Mouse (Mus musculus) limb, embryonic 13.5 days (tissue): ENCODE data around the gene Tnfrsf14. TPM values are rescaled to one million over a fixed set of nuclear protein-coding genes. Genes with fewer than 3 reads are reported as not detected.

Experiments used
- ATAC-seq: fragments of 200-750 bp; cut with Nextera tagmentation; 2 replicates; pipeline ENCODE4 v1.8.0; 2017; ENCODE audit warnings: low read depth, moderate number of reproducible peaks, moderate TSS enrichment; ENCODE audit not compliant: low FRiP score
- H3K27ac ChIP-seq: fragments of 300-500 bp; sonication (generic); 2 replicates; pipeline ENCODE4 v1.5.1; 2015; ENCODE audit warnings: inconsistent platforms, mild to moderate bottlenecking, moderate library complexity
- H3K27me3 ChIP-seq: fragments of 300-500 bp; sonication (generic); 2 replicates; pipeline ENCODE4 v1.6.1; 2015; ENCODE audit warnings: mild to moderate bottlenecking, inconsistent platforms
- H3K36me3 ChIP-seq: fragments of 300-500 bp; sonication (generic); 2 replicates; pipeline ENCODE4 v1.6.1; 2015; ENCODE audit warnings: inconsistent platforms, mild to moderate bottlenecking, moderate library complexity
- H3K4me1 ChIP-seq: fragments of 300-500 bp; sonication (generic); 2 replicates; pipeline ENCODE4 v1.6.1; 2015; ENCODE audit warnings: inconsistent platforms
- H3K4me2 ChIP-seq: fragments of 300-500 bp; sonication (generic); replicated peaks from 2 replicates; pipeline ENCODE4 v1.6.1; 2015; ENCODE audit warnings: inconsistent platforms, mild to moderate bottlenecking, moderate library complexity
- H3K4me3 ChIP-seq: fragments of 300-500 bp; sonication (generic); 2 replicates; pipeline ENCODE4 v1.5.1; 2015; ENCODE audit warnings: moderate library complexity, mild to moderate bottlenecking, inconsistent platforms
- H3K9ac ChIP-seq: fragments of 300-500 bp; sonication (generic); 2 replicates; pipeline ENCODE4 v1.6.1; 2015; ENCODE audit warnings: mild to moderate bottlenecking, inconsistent platforms
- H3K9me3 ChIP-seq: fragments of 300-500 bp; sonication (generic); 2 replicates; pipeline ENCODE4 v1.6.1; 2016; ENCODE audit warnings: inconsistent platforms
- WGBS: fragments of 180-500 bp; shearing (Covaris S2); methylation state at CpG from one replicate; pipeline ENCODE4 v1.1.7; 2015; 5-methylcytosine and 5-hydroxymethylcytosine counted together
- polyA plus RNA-seq: library from polyadenylated mRNA; unstranded; fragments of >200 nt; fragmentation: Nextera tagmentation; extraction: Ambion mirVana; gene quantifications from 2 replicates; pipeline ENCODE4 v1.2.1, GENCODE M21; 2015

The Tnfrsf14 gene
- polyA plus RNA-seq, 1 experiment from 2014 or later = 1.2 TPM

DNA sequence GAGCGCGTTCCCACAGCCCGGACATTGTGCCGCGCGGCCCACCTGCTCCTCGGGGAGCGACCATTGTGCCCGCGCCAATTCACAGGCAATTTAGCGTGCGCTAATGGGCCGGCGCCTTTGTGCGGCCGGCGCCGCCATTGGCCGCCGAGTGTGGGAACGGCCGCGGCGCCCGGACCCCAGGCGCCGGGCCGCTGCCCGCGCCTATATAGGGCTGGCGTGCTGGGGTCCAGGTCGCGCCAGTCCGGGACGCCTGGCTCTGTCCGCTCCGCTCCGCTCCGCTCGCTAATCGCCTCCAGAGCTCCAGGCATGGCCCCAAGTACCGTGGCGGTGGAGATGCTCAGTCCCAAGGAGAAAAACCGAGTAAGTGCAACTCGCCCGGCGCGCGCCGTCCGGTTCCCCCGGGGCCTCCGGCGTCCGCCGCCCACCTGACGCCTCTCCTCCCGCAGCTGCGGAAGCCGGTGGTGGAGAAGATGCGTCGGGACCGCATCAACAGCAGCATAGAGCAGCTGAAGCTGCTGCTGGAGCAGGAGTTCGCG is 32.4 kb upstream of the Tnfrsf14 start, which contains the start of gene Hes5:
Gene Hes5 (plus strand): TSS at position 234 of the 536 bp plus-strand sequence.
- no peak for ATAC-seq
- no peaks in the 10 kb centered on the region for H3K9me3 ChIP-seq
- no peaks in the 10 kb centered on the region for H3K36me3 ChIP-seq
- H3K27ac ChIP-seq = no peak within 1 kb of the TSS
- peak within 1 kb of the TSS; percentile 47 for H3K4me3 ChIP-seq
- H3K4me1 ChIP-seq = peaks cover 68% of the 10 kb centered on the region
- peak within 1 kb of the TSS; percentile 62 for H3K9ac ChIP-seq
- H3K27me3 ChIP-seq = peaks cover 75% of the 10 kb centered on the region
- WGBS = under 1% methylated on average over 65 of the region's 65 CpGs
- H3K4me2 ChIP-seq = peak within 1 kb of the TSS; percentile 82

DNA sequence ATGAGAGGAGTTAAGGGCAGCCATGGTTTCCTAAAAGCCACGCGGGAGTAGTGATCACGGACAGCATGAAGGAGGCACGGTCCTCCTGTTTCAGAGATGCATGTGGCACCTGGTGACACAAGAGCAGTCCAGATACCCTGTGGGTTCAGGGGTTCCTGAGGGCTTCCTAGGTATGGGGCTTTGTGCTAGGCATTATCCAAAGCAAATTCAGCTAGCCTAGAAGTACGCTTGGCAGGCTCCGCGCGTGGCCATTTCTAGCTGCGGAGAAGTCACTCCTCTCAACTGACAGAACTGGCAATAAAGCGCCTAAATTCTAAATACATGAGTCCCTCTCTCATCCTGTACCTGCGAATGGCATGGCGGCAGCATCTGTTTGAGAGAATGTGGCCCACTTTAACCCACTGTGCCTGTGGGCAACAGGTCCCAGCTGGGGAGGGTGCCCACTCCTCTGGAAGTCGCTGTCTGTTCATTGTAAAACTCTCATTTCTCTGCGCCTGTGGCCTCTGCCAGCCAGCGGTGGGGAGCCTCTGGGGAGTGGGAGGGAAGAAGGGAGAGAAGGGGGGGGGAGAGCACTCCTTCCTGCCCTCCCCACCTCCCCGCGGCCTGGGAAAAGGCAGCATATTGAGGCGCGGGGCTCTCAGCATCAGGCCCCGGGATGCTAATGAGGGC is 31.8 kb upstream of the Tnfrsf14 start:
- Histone ChIP-seq H3K4me1 (peaks cover 61% of the 10 kb centered on the region), H3K9ac (no peak overlapping the region; the same call in 1 of the 2 replicates)
- no peak for ATAC-seq

GRCm38 (mm10) chr4:154958621-154959020 is 30.3 kb upstream of the Tnfrsf14 start:
- Histone ChIP-seq H3K9ac (no peak overlapping the region), H3K4me1 (peaks cover 57% of the 10 kb centered on the region), H3K27ac (no peak overlapping the region), H3K27me3 (peaks cover 94% of the 10 kb centered on the region), H3K36me3 (no peaks in the 10 kb centered on the region), H3K4me2 (peak overlapping the region; percentile 54), H3K4me3 (peak overlapping the region; percentile 20; the same call in 1 of the 2 replicates), H3K9me3 (no peaks in the 10 kb centered on the region)
- WGBS = 18% methylated on average over 8 of the region's 8 CpGs
- no peak for ATAC-seq

More for the DNA sequence above, 31.8 kb upstream of the Tnfrsf14 start:
- Histone ChIP-seq H3K4me3 (peak overlapping the region; percentile 47), H3K27ac (no peak overlapping the region), H3K27me3 (peaks cover 78% of the 10 kb centered on the region), H3K4me2 (peak overlapping the region; percentile 82), H3K36me3 (no peaks in the 10 kb centered on the region), H3K9me3 (no peaks in the 10 kb centered on the region)
- WGBS = 25% methylated on average over 20 of the region's 20 CpGs

GRCm38 (mm10) chr4:154958171-154958570 is 29.8 kb upstream of the Tnfrsf14 start:
- H3K9ac ChIP-seq = peak overlapping the region; percentile 39
- H3K4me1 ChIP-seq = peaks cover 54% of the 10 kb centered on the region
- H3K4me3 ChIP-seq = peak overlapping the region; percentile 20; the same call in 1 of the 2 replicates
- ATAC-seq = peak; percentile 71
- no peak overlapping the region; the same call in 1 of the 2 replicates for H3K27ac ChIP-seq
- H3K36me3 ChIP-seq = no peaks in the 10 kb centered on the region
- peaks cover 95% of the 10 kb centered on the region for H3K27me3 ChIP-seq
- WGBS = 1% methylated on average over 15 of the region's 15 CpGs
- no peaks in the 10 kb centered on the region for H3K9me3 ChIP-seq
- peak overlapping the region; percentile 54 for H3K4me2 ChIP-seq

- peak overlapping the region; percentile 54 for H3K4me2 ChIP-seq
- no peak for ATAC-seq
- H3K4me1 ChIP-seq = peaks cover 54% of the 10 kb centered on the region
- no peaks in the 10 kb centered on the region for H3K36me3 ChIP-seq
- peaks cover 95% of the 10 kb centered on the region for H3K27me3 ChIP-seq
- WGBS = 56% methylated on average over 13 of the region's 13 CpGs
- H3K4me3 ChIP-seq = no peak overlapping the region
- H3K27ac ChIP-seq = no peak overlapping the region
- H3K9me3 ChIP-seq = no peaks in the 10 kb centered on the region
- H3K9ac ChIP-seq = no peak overlapping the region
Observed at GRCm38 (mm10) chr4:154957289-154957993, 29.1 kb upstream of the Tnfrsf14 start.

GRCm38 (mm10) chr4:154956604-154957003 is 28.2 kb upstream of the Tnfrsf14 start:
- no peak for ATAC-seq
- no peaks in the 10 kb centered on the region for H3K9me3 ChIP-seq
- 45% methylated on average over 9 of the region's 9 CpGs for WGBS
- no peak overlapping the region for H3K9ac ChIP-seq
- no peak overlapping the region for H3K4me2 ChIP-seq
- no peaks in the 10 kb centered on the region for H3K36me3 ChIP-seq
- peaks cover 95% of the 10 kb centered on the region for H3K27me3 ChIP-seq
- H3K27ac ChIP-seq = no peak overlapping the region
- H3K4me3 ChIP-seq = no peak overlapping the region
- H3K4me1 ChIP-seq = peaks cover 46% of the 10 kb centered on the region

GRCm38 (mm10) chr4:154952461-154953241 is 24.3 kb upstream of the Tnfrsf14 start:
- ATAC-seq = no peak
- 0 out of 2 replicates have a peak overlapping the region, but pooled peaks have one; percentile 9 for H3K4me2 ChIP-seq
- peak overlapping the region; percentile 31; the same call in 1 of the 2 replicates for H3K9ac ChIP-seq
- peaks cover 17% of the 10 kb centered on the region for H3K4me1 ChIP-seq
- H3K27me3 ChIP-seq = peaks cover 91% of the 10 kb centered on the region
- H3K27ac ChIP-seq = no peak overlapping the region
- WGBS = 2% methylated on average over 26 of the region's 26 CpGs
- no peak overlapping the region for H3K4me3 ChIP-seq
- H3K36me3 ChIP-seq = no peaks in the 10 kb centered on the region
- no peaks in the 10 kb centered on the region for H3K9me3 ChIP-seq

- H3K4me2 ChIP-seq = peak overlapping the region; percentile 32; the same call in 1 of the 2 replicates
- H3K36me3 ChIP-seq = no peaks in the 10 kb centered on the region
- peaks cover 65% of the 10 kb centered on the region for H3K27me3 ChIP-seq
- no peak overlapping the region for H3K27ac ChIP-seq
- H3K9ac ChIP-seq = peak overlapping the region; percentile 19; the same call in 1 of the 2 replicates
- 17% methylated on average over 16 of the region's 16 CpGs for WGBS
- no peak for ATAC-seq
- no peak overlapping the region for H3K4me3 ChIP-seq
- no peaks in the 10 kb centered on the region for H3K9me3 ChIP-seq
- peaks cover 23% of the 10 kb centered on the region for H3K4me1 ChIP-seq
Observed at GRCm38 (mm10) chr4:154949589-154949982, 21.2 kb upstream of the Tnfrsf14 start.

DNA sequence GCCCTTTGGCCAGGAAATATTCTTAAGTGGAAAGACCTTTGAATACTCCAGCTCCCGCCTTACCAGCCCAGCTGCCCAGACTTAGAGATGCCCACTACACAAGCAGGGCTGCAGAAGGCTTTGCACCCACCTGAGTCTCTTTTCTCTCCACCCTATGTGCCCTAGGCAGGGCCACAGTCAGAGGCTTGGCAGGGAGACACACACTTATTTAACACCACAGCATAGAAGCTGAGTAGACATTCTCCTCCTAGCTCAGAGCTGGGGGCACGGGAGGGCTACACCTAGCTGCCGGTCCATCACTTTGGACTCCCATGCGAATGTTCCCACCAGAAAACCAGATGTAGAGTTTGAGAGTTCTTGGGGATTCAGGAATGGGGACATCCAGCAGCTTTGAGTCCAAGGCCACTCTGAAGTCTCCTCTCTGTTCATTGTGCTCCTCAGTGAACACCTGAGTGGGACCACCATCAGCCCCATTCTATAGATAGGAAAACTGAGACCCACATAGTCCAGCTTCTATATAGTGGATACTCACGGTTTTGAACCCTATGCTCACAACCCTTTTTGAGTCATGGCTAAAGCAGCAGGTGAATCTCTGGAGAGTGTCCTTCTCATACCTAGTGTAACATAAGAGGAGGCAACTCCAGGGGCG is 20.7 kb upstream of the Tnfrsf14 start:
- no peaks in the 10 kb centered on the region for H3K9me3 ChIP-seq
- peak overlapping the region; percentile 32; the same call in 1 of the 2 replicates for H3K4me2 ChIP-seq
- peaks cover 23% of the 10 kb centered on the region for H3K4me1 ChIP-seq
- peaks cover 60% of the 10 kb centered on the region for H3K27me3 ChIP-seq
- H3K9ac ChIP-seq = no peak overlapping the region
- no peak overlapping the region for H3K4me3 ChIP-seq
- WGBS = 75% methylated on average over 6 of the region's 6 CpGs
- no peak for ATAC-seq
- H3K36me3 ChIP-seq = no peaks in the 10 kb centered on the region
- H3K27ac ChIP-seq = no peak overlapping the region

- Histone ChIP-seq H3K27ac (no peak overlapping the region), H3K4me3 (no peak overlapping the region), H3K36me3 (no peaks in the 10 kb centered on the region), H3K9ac (no peak overlapping the region), H3K9me3 (no peaks in the 10 kb centered on the region), H3K27me3 (peaks cover 52% of the 10 kb centered on the region), H3K4me2 (no peak overlapping the region), H3K4me1 (peaks cover 23% of the 10 kb centered on the region)
- no peak for ATAC-seq
- WGBS = 53% methylated on average over 14 of the region's 14 CpGs
Observed at GRCm38 (mm10) chr4:154948066-154948939, 19.9 kb upstream of the Tnfrsf14 start.
